Mouse (Mus musculus): ENCODE measurements around the gene Nova1.
A peak's percentile ranks its signal among the peaks of the same experiment; 100 is the strongest.

GRCm38 (mm10) chr12:46781481-46781880 is 37.2 kb downstream of the Nova1 start:
- TF ChIP-seq USF1 (IDR thresholded peaks at IDR 0.05; ENCODE audit: low read depth, low read length) (peak; percentile 27; the same call in 1 of the 2 replicates), POLR2A (IDR thresholded peaks at IDR 0.05; ENCODE audit: control insufficient read depth in 1 of 2, insufficient read depth in 1 of 2, low read depth in 1 of 2, low read length in 2 of 2, poor library complexity in 1 of 2) (no peak), CTCF (IDR thresholded peaks at IDR 0.05 in 2 of 3, conservative IDR thresholded peaks at IDR 0.05 in 1 of 3; ENCODE audit: control insufficient read depth in 1 of 3, insufficient read depth in 1 of 3, low read depth in 2 of 3, low read length in 3 of 3, poor library complexity in 1 of 3, severe bottlenecking in 1 of 3) (no peak), CHD2 (IDR thresholded peaks at IDR 0.05; ENCODE audit: low read length) (no peak)
